Mouse (Mus musculus): ENCODE data around the gene Btbd35f26.
A peak's percentile ranks its signal among the peaks of the same experiment; 100 is the strongest.
"Not testable (repeated sequence)": the region's sequence is repeated elsewhere in the genome, so short reads cannot be mapped to it uniquely, and the experiment has no call there.

Gene Btbd35f26

GRCm38 (mm10) chrX:31336154-31336553, at the start of gene Btbd35f26:
Btbd35f26 (plus strand) TSS chrX:31336454.
- DNase-seq (ENCODE audit: low spot score in 2 of 2): not testable (repeated sequence)

- peak in 1 of 2 experiments; percentile 2 for DNase-seq (ENCODE audit: low spot score in 2 of 2)
Observed at GRCm38 (mm10) chrX:31341924-31342323, 5.7 kb downstream of the Btbd35f26 start.

- not testable (repeated sequence) for DNase-seq (ENCODE audit: low spot score in 2 of 2)
Observed at GRCm38 (mm10) chrX:31383818-31384217, 47.6 kb downstream of the Btbd35f26 start, which contains the start of gene Btbd35f19. Btbd35f19 (minus strand) TSS chrX:31383918.

All from frontal cortex, postnatal 10 days (tissue).